Mouse (Mus musculus) frontal cortex, adult 2 months (tissue): Measurements from ENCODE around the gene Ano6. TPM values are rescaled to one million over a fixed set of nuclear protein-coding genes. Genes with fewer than 3 reads are reported as not detected.
"Not testable (repeated sequence)": the region's sequence is repeated elsewhere in the genome, so short reads cannot be mapped to it uniquely, and the experiment has no call there.

Experiments
- DNase-seq, 2 experiments: peaks; one replicate each; pipeline ENCODE4 v3.0.0; 2022; ENCODE audit warnings: low spot score in 1 of 2; ENCODE audit errors: extremely low spot score in 1 of 2
- polyA plus RNA-seq: library from polyadenylated mRNA; depleted of rRNA; stranded (reverse); fragments of >200 nt; gene quantifications from 2 replicates; pipeline ENCODE4 v1.2.3, GENCODE M21; 2012

Ano6 gene
- polyA plus RNA-seq, 1 experiment = 27.7 TPM

- DNase-seq = no peak
Measured at GRCm38 (mm10) chr15:95822099-95822498, 31.5 kb downstream of the Ano6 start.

GRCm38 (mm10) chr15:95823383-95824306 is 33.0 kb downstream of the Ano6 start:
- no peak for DNase-seq

- no peak for DNase-seq
Measured at GRCm38 (mm10) chr15:95826516-95826915, 35.9 kb downstream of the Ano6 start.

GRCm38 (mm10) chr15:95827465-95827971 is 36.9 kb downstream of the Ano6 start:
- no peak for DNase-seq

- not testable (repeated sequence) for DNase-seq
Measured at GRCm38 (mm10) chr15:95828018-95828646, 37.5 kb downstream of the Ano6 start.

GRCm38 (mm10) chr15:95828647-95829254 is 38.1 kb downstream of the Ano6 start:
- DNase-seq = no peak

- DNase-seq = no peak
Measured at GRCm38 (mm10) chr15:95829553-95830205, 39.0 kb downstream of the Ano6 start.

- DNase-seq = no peak
Measured at GRCm38 (mm10) chr15:95830206-95830560, 39.5 kb downstream of the Ano6 start.

- DNase-seq = no peak
Measured at GRCm38 (mm10) chr15:95833292-95833691, 42.6 kb downstream of the Ano6 start.

GRCm38 (mm10) chr15:95836077-95836476 is 45.4 kb downstream of the Ano6 start:
- no peak for DNase-seq

GRCm38 (mm10) chr15:95836646-95837434 is 46.2 kb downstream of the Ano6 start:
- no peak for DNase-seq

GRCm38 (mm10) chr15:95837570-95837969 is 46.9 kb downstream of the Ano6 start:
- DNase-seq = no peak

- DNase-seq = no peak
Measured at GRCm38 (mm10) chr15:95838171-95839020, 47.8 kb downstream of the Ano6 start.

GRCm38 (mm10) chr15:95839789-95840188 is 49.1 kb downstream of the Ano6 start:
- no peak for DNase-seq

GRCm38 (mm10) chr15:95843183-95843949 is 52.7 kb downstream of the Ano6 start:
- no peak for DNase-seq

- no peak for DNase-seq
Measured at GRCm38 (mm10) chr15:95844412-95844811, 53.8 kb downstream of the Ano6 start.

GRCm38 (mm10) chr15:95846102-95846501 is 55.5 kb downstream of the Ano6 start:
- no peak for DNase-seq

- DNase-seq = no peak
Measured at GRCm38 (mm10) chr15:95848493-95849064, 57.9 kb downstream of the Ano6 start.
